Mouse (Mus musculus): ENCODE results near the gene Mogat2. TPM values are rescaled to one million over a fixed set of nuclear protein-coding genes. Genes with fewer than 3 reads are reported as not detected.
A peak's percentile ranks its signal among the peaks of the same experiment; 100 is the strongest.

The Mogat2 gene
- polyA plus RNA-seq, 1 experiment from 2014 or later: not detected

DNA sequence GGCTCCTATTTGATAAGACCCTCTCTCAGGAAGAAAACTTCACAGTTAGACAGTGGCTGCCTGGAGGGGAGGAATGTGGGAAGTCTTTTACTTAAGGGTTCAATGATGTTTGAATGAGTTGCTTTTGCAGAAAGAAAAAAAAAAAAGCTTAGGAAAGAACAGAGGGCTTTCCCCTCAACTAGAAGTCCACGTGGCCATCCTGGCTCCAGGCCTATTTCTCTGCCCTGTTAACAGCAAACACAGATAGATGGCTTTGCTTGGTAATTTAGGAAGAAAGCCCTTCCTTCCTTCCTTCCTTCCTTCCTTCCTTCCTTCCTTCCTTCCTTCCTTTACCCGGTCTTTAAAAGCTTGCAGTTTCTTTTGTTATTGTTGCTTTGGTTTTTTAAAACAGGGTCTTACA lies 3.5 kb downstream of the Mogat2 start:
- DNase-seq (ENCODE audit: low read depth, low spot score): no peak
- ChIA-PET POLR2A (no interaction called here), CTCF (interaction anchor here (1.3 to 1.5 kb wide), 2 partner anchors 14 to 15 kb away, joined by 3 read pairs; no protein-coding TSS in a partner anchor)
- no peak for TF ChIP-seq CTCF (IDR thresholded peaks at IDR 0.05)
- H3K27me3 ChIP-seq: peaks cover 3% of the 10 kb centered on the region
- in situ Hi-C loops (cut with MboI; ENCODE audit: low pct_unique_long_range_greater_than_20kb): no loop called here
- no peak for ATAC-seq

DNA sequence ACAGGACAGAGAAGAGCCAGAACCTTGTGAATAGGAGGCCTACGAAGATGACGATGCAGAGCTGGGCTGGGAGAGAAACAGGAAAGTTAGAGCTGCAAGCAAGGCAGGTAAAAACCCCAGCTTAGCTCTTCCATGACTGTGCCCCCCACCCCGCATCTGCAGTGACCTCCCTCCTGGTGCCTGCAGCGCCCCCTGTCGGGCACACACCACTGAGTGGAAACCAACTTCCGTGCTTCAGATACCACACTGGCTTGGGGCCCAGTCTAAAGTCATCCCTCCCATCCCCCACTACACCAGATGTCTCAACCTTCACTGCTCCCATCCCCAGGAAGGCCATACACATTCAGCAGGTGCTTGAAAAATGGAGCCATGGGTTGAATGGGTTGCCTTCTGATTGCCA lies 5.8 kb downstream of the Mogat2 start:
- no peak for TF ChIP-seq CTCF (IDR thresholded peaks at IDR 0.05)
- CTCF ChIA-PET: no interaction called here
- ATAC-seq (no peak), DNase-seq (ENCODE audit: low read depth, low spot score) (no peak)
- in situ Hi-C loops (cut with MboI; ENCODE audit: low pct_unique_long_range_greater_than_20kb): no loop called here
- no peaks in the 10 kb centered on the region for H3K27me3 ChIP-seq
- POLR2A ChIA-PET: no interaction called here

DNA sequence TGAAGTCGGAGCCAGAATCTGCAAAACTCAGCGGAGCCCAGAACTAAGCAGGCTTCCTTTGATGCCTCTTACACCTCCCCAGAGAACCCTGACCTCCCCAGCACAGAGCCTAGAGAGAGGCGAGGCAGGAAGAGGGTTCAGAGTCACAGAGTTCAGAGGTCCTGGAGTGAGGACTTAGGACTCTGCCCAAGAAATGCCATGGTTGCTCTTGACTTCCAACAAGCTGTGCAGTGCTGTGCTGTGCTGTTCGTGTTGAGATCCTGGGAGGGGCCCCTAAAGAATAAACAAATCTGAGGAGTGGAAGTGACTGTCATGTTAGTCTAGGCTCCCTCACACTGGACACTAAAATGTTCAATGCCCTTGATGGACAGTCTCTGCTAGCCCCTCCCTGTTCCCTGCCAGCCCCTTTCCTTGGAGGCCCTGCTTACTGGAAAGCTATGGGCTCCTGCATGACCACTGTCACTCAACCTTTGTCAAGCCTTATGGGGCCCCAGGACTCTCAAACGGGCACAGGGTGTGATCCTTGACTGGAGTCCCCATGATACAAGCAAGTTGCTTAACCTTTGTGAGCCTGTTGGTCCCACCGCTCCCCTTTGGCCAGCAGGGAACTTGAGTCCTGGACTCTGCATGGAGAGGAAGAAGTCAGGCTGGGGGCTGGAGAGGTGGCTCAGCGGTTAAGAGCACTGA lies 8.2 kb downstream of the Mogat2 start:
- H3K27me3 ChIP-seq: no peaks in the 10 kb centered on the region
- CTCF ChIA-PET: interaction anchor here (1.2 to 1.8 kb wide), 5 partner anchors 11 to 62 kb away, joined by 3 to 9 read pairs (median 3); no protein-coding TSS in a partner anchor
- POLR2A ChIA-PET: no interaction called here
- no peak for DNase-seq (ENCODE audit: low read depth, low spot score)
- in situ Hi-C loops (cut with MboI; ENCODE audit: low pct_unique_long_range_greater_than_20kb): no loop called here
- ATAC-seq: no peak
- no peak for TF ChIP-seq CTCF (IDR thresholded peaks at IDR 0.05)

DNA sequence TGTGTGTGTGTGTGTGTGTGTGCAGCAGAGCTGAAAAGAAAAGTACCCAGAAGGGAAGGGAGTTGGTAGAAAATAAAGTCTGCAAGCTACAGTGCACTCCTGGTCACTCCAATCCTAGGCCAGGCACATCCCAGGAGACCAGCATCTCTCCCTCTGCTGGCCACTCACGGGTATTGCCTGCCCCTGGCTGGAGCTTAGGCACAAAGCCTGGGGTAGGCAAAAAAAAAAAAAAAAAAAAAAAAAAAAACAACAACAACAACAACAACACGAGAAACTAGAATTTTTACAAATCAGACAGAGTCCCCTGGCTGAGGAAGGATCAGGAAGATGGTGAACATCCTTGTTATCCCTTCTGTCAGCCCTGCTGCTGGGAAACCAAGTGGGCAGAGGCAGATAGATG lies 9.0 kb downstream of the Mogat2 start:
- CTCF ChIA-PET: interaction anchor here (0.7 to 1.8 kb wide), 10 partner anchors 10 to 72 kb away, joined by 3 to 9 read pairs (median 3); no protein-coding TSS in a partner anchor

DNA sequence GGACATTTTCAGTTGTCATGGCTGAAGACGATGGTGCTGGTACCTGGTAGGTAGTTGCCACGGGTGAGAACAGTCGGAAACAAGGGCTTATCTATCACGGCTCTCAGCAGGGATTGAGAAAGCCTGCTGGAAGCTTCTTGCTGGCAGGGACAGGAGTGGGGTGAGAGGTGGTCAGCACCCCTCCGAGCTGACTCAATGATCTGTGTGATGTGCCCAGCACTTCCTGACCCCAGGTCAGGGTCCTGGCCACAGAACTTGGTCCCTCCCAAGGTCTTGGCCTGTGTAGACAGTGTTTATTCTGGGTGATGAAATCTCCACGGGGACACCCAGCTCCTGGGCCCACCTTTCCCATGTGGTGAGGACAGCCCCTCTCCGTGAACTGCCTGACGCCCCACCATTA lies 9.6 kb downstream of the Mogat2 start:
- no peak for DNase-seq (ENCODE audit: low read depth, low spot score)
- no peak for TF ChIP-seq CTCF (IDR thresholded peaks at IDR 0.05)
- no peak for ATAC-seq
- in situ Hi-C loops (cut with MboI; ENCODE audit: low pct_unique_long_range_greater_than_20kb): no loop called here
- ChIA-PET POLR2A (interaction anchor here (0.6 to 0.8 kb wide), 2 partner anchors 13 to 770 kb away, joined by 3 to 4 read pairs; no protein-coding TSS in a partner anchor), CTCF (interaction anchor here (0.7 to 1.8 kb wide), 8 partner anchors 11 to 71 kb away, joined by 3 to 9 read pairs (median 3); no protein-coding TSS in a partner anchor)
- peaks cover 3% of the 10 kb centered on the region for H3K27me3 ChIP-seq

More for the DNA sequence above, 9.0 kb downstream of the Mogat2 start:
- no peak for DNase-seq (ENCODE audit: low read depth, low spot score)
- POLR2A ChIA-PET: interaction anchor here (0.8 kb wide), 1 partner anchor 14 kb away, joined by 4 read pairs; no protein-coding TSS in a partner anchor
- ATAC-seq: no peak
- peak; percentile 71 for TF ChIP-seq CTCF (IDR thresholded peaks at IDR 0.05)
- H3K27me3 ChIP-seq: peaks cover 3% of the 10 kb centered on the region
- in situ Hi-C loops (cut with MboI; ENCODE audit: low pct_unique_long_range_greater_than_20kb): no loop called here

DNA sequence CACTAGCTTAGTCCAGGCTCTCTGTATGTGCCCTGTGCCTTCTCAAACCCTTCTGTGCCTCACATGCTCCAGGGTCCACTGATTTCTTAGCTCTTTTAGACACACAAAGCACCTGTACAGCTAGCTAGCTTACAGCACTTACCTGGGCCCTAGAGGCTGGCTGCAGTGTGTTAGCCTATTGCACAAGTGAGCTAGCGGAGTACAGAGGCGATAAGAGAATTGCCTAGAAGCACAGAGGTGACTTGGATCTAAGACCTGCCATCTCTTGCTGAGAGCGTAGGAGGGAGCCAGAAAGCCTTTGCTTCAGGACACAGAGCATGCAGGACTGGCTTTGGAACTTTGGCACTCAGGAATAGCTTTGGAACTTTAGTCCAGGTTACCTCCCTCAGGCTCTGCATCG lies 11.2 kb downstream of the Mogat2 start:
- ChIA-PET CTCF (interaction anchor here (1.6 kb wide), 2 partner anchors 9 to 31 kb away, joined by 3 read pairs; no protein-coding TSS in a partner anchor), POLR2A (no interaction called here)
- no peak for DNase-seq (ENCODE audit: low read depth, low spot score)
- TF ChIP-seq CTCF (IDR thresholded peaks at IDR 0.05): no peak
- peaks cover 3% of the 10 kb centered on the region for H3K27me3 ChIP-seq
- ATAC-seq: no peak
- in situ Hi-C loops (cut with MboI; ENCODE audit: low pct_unique_long_range_greater_than_20kb): no loop called here

DNA sequence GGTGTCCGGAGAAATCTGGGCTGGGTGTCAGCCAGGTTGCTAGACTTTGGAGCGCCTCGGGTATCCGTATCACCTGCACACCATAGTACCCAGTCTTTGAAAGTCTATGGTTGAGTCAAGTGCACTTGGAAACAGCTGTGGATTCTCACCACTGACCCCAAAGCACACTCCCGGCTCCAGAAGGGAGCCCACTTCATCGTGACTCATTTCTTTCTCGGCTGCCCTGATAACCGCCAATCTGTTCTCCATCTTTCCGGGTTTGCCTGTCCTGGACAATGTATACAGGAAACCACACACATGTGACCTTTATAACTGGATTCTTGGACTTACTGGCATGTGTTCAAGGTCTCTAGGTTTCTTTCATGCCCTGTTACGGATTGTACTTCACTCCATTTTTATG lies 11.8 kb downstream of the Mogat2 start:
- CTCF ChIA-PET: interaction anchor here (1.6 kb wide), 2 partner anchors 8 to 30 kb away, joined by 3 read pairs; no protein-coding TSS in a partner anchor
- DNase-seq (ENCODE audit: low read depth, low spot score) (no peak), ATAC-seq (no peak)
- TF ChIP-seq CTCF (IDR thresholded peaks at IDR 0.05): no peak
- in situ Hi-C loops (cut with MboI; ENCODE audit: low pct_unique_long_range_greater_than_20kb): no loop called here
- POLR2A ChIA-PET: no interaction called here
- H3K27me3 ChIP-seq: peaks cover 3% of the 10 kb centered on the region

DNA sequence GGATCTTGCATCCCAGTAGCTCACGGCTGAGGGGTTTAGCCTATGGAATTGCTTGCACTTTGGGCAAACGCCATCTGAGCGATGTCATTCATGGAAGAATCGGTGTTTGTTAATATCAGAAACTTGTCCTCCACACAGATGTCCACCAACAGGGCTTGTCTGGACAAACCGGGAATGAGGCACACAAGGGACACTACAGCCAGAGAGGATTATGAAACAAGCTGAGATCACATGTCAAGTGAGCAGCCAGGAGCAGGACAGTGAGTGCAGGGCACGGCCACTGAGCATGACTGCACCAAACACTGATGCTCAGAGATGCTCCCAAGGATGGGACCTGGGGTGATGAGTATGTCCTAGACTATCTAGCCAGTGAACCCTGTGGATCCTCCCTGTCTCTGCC lies 13.0 kb downstream of the Mogat2 start:
- in situ Hi-C loops (cut with MboI; ENCODE audit: low pct_unique_long_range_greater_than_20kb): no loop called here
- ATAC-seq (no peak), DNase-seq (ENCODE audit: low read depth, low spot score) (no peak)
- ChIA-PET CTCF (interaction anchor here (1.5 to 2.8 kb wide), 2 partner anchors 16 to 74 kb away, joined by 3 to 11 read pairs; no protein-coding TSS in a partner anchor), POLR2A (no interaction called here)
- peaks cover 3% of the 10 kb centered on the region for H3K27me3 ChIP-seq
- TF ChIP-seq CTCF (IDR thresholded peaks at IDR 0.05): no peak

DNA sequence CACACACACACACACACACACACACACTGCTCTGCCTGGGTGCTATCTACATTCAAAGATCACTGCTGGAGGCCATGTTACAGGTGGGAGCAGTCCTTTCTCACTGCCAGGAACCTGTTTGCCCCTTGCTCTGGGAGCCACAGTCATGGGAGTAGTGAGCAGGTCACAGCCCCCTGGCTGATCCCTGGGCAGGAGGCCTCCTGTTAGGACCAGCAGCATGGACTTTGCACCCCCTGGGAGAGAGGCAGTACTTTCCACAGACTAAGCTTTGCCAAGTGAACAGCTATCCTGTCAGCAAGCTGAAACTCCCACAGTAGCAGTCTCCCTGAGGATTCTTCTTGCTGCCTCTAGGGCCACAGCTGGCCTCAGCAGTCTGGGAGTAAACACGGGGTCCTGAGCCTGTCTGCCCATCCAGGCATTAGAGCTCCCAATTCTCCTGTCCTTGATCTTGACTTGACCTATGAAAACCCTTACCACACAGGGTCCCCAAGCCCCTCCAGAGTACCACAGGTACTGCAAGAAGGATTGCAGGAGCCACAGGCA lies 13.7 kb downstream of the Mogat2 start:
- ChIA-PET POLR2A (interaction anchor here (0.7 kb wide), 1 partner anchor 63 kb away, joined by 4 read pairs; no protein-coding TSS in a partner anchor), CTCF (interaction anchor here (1.5 to 2.8 kb wide), 2 partner anchors 17 to 73 kb away, joined by 3 to 11 read pairs; no protein-coding TSS in a partner anchor)
- DNase-seq (ENCODE audit: low read depth, low spot score): no peak
- H3K27me3 ChIP-seq: peaks cover 3% of the 10 kb centered on the region
- in situ Hi-C loops (cut with MboI; ENCODE audit: low pct_unique_long_range_greater_than_20kb): no loop called here
- no peak for ATAC-seq
- TF ChIP-seq CTCF (IDR thresholded peaks at IDR 0.05): no peak

DNA sequence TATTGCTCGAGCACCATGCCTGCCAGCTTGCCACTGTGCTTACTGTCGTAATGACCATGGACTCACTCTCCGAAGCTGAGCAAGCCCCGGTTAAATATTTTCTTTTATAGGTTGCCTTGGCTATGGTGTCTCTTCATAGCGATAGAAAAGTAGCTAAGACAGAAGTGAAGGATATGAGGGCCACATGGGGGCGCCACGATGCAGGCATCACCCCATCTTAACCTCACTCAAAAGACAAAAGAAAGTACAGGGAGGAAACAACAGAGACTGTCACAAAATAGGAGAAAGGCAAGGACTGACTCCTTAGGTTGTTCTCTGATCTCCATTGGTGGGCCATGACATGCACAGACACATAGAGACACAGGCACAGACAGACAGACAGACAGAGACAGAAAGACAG lies 14.2 kb downstream of the Mogat2 start:
- POLR2A ChIA-PET: no interaction called here
- CTCF ChIA-PET: interaction anchor here (1.7 to 2.8 kb wide), 2 partner anchors 25 to 72 kb away, joined by 4 to 11 read pairs; no protein-coding TSS in a partner anchor
- no peak for DNase-seq (ENCODE audit: low read depth, low spot score)

More for the DNA sequence above, 14.2 kb downstream of the Mogat2 start:
- no peak for ATAC-seq
- TF ChIP-seq CTCF (IDR thresholded peaks at IDR 0.05): no peak
- peaks cover 3% of the 10 kb centered on the region for H3K27me3 ChIP-seq
- in situ Hi-C loops (cut with MboI; ENCODE audit: low pct_unique_long_range_greater_than_20kb): no loop called here
